Mouse (Mus musculus): ENCODE measurements around the gene Secisbp2l. TPM values are rescaled to one million over a fixed set of nuclear protein-coding genes. Genes with fewer than 3 reads are reported as not detected.
A peak's percentile ranks its signal among the peaks of the same experiment; 100 is the strongest.

Gene Secisbp2l
- 38.3 and 40.2 TPM in 2 replicates for polyA plus RNA-seq (2014; fragmentation: Nextera tagmentation; extraction: Ambion mirVana)

DNA sequence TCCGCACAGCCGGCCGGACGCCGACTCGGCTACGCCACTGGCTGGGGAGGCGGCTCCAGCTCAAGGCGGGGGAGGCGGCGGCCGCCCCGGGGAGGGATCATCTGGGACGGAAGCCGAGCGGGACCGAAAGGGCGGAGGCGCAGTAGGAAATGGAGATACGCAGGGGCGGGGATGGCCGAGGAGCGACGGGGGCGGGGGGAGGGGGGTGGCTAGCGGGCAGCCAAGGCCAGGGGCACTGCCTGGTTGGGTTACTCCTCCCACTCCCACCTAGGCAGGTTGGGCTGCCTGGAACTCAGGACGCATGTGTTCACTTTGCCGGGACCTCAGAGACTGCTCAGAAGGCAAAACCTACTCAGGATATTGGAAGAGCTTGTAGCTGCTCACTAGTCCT is at the start of gene Secisbp2l:
Secisbp2l (minus strand) TSS at position 152 of the 391 bp plus-strand sequence.
- 1% methylated on average over 28 of the region's 28 CpGs for WGBS
- peak; percentile 97 for ATAC-seq (ENCODE audit: low FRiP score, low TSS enrichment)
- no peaks in the 10 kb centered on the region for H3K9me3 ChIP-seq (ENCODE audit: control insufficient read depth, low read length)
- no peaks in the 10 kb centered on the region for H3K27me3 ChIP-seq (ENCODE audit: control insufficient read depth, insufficient read depth, low read length)
- peak within 1 kb of the TSS; percentile 81 for H3K4me3 ChIP-seq (replicated peaks; ENCODE audit: low read depth, low read length)
- peaks cover 13% of the 10 kb centered on the region for H3K4me1 ChIP-seq (ENCODE audit: control insufficient read depth, insufficient read depth, low read length)
- H3K4me2 ChIP-seq (ENCODE audit: low read length): peak within 1 kb of the TSS; percentile 77
- peak within 1 kb of the TSS; percentile 83 for H3K27ac ChIP-seq (replicated peaks; ENCODE audit: low read depth, low read length)
- peak within 1 kb of the TSS; percentile 88 for H3K9ac ChIP-seq (replicated peaks; ENCODE audit: low read length)
- DNase-seq: peak; percentile 93
- H3K36me3 ChIP-seq (ENCODE audit: control insufficient read depth, insufficient read depth, low read length): 0 out of 2 replicates have a peak, but pooled peaks cover 2% of the 10 kb centered on the region

DNA sequence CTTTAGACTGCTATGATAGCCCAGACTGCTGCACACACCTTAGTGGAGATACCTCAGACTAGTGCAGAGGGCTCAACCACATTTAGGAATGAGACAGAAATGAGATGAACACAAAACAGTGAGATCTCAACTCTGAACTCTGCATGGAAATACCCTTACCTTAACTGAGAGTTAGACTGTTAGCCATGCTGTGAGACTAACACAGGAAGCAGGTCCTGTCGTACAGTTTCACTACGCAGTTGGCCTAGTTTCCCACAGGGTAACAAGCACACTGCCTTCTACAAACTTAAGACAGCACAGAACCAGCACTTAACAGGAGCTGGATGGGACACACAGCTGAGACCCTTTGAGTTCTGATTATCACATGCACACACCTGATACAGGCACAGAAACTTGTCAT is 47.3 kb upstream of the Secisbp2l start:
- Histone ChIP-seq H3K27me3 (ENCODE audit: control insufficient read depth, insufficient read depth, low read length) (no peaks in the 10 kb centered on the region), H3K36me3 (ENCODE audit: control insufficient read depth, insufficient read depth, low read length) (peaks cover 55% of the 10 kb centered on the region), H3K4me2 (ENCODE audit: low read length) (no peak overlapping the region), H3K4me1 (ENCODE audit: control insufficient read depth, insufficient read depth, low read length) (no peaks in the 10 kb centered on the region), H3K27ac (replicated peaks; ENCODE audit: low read depth, low read length) (no peak overlapping the region), H3K4me3 (replicated peaks; ENCODE audit: low read depth, low read length) (no peak overlapping the region), H3K9ac (replicated peaks; ENCODE audit: low read length) (no peak overlapping the region), H3K9me3 (ENCODE audit: control insufficient read depth, low read length) (no peaks in the 10 kb centered on the region)
- DNase-seq: no peak
- WGBS: 96% methylated on average over 2 of the region's 2 CpGs
- ATAC-seq (ENCODE audit: low FRiP score, low TSS enrichment): no peak

DNA sequence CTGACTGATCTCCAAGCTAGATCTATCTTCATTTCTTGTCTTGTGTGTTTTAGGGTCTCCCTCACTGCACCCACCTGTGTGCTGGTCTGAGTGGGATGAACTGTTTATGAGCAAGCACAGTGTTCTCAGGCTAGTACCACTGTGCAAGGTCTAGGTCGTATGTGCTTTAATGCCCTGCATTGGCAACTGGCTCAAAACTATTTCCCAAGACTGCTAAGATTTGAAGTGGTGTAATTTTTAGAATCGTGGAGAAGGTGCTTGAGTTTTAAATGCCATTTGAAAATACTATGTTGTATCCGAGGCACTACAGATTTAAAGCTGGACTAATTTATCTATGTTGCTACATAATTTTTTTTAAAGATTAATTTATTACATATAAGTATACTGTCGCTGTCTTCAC is 45.2 kb upstream of the Secisbp2l start:
- no peaks in the 10 kb centered on the region for H3K9me3 ChIP-seq (ENCODE audit: control insufficient read depth, low read length)
- 92% methylated on average over 4 of the region's 4 CpGs for WGBS
- no peak overlapping the region for H3K4me2 ChIP-seq (ENCODE audit: low read length)
- H3K9ac ChIP-seq (replicated peaks; ENCODE audit: low read length): no peak overlapping the region
- H3K27ac ChIP-seq (replicated peaks; ENCODE audit: low read depth, low read length): no peak overlapping the region
- no peak for ATAC-seq (ENCODE audit: low FRiP score, low TSS enrichment)
- H3K4me1 ChIP-seq (ENCODE audit: control insufficient read depth, insufficient read depth, low read length): no peaks in the 10 kb centered on the region
- H3K36me3 ChIP-seq (ENCODE audit: control insufficient read depth, insufficient read depth, low read length): peaks cover 35% of the 10 kb centered on the region
- no peaks in the 10 kb centered on the region for H3K27me3 ChIP-seq (ENCODE audit: control insufficient read depth, insufficient read depth, low read length)
- no peak overlapping the region for H3K4me3 ChIP-seq (replicated peaks; ENCODE audit: low read depth, low read length)
- DNase-seq: no peak

DNA sequence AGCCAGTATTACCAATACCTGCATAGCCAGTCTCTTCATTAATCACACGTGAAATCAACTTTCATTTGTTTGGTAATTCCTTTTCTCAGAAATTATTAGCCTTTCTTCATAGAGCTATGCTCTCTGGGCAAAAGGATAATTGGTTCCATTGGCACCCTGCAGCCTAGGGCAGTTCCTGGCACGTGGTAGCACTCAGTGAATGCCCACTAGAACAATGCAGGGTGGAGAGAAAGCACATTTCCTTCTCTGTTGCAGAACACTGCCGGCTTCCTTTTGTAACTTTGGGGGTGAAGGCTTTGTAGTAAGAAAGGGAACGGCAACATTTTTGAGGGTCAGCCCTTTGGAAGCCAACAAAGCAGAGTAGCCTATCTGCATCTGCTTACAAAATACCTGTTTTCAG is 43.5 kb upstream of the Secisbp2l start:
- no peak for ATAC-seq (ENCODE audit: low FRiP score, low TSS enrichment)
- H3K27ac ChIP-seq (replicated peaks; ENCODE audit: low read depth, low read length): no peak overlapping the region
- WGBS: 55% methylated on average over 4 of the region's 4 CpGs

GRCm38 (mm10) chr2:125820397-125820796 is 37.7 kb upstream of the Secisbp2l start:
- H3K9ac ChIP-seq (replicated peaks; ENCODE audit: low read length): no peak overlapping the region
- H3K27me3 ChIP-seq (ENCODE audit: control insufficient read depth, insufficient read depth, low read length): no peaks in the 10 kb centered on the region
- ATAC-seq (ENCODE audit: low FRiP score, low TSS enrichment): no peak
- DNase-seq: no peak
- 95% methylated on average over 4 of the region's 4 CpGs for WGBS
- H3K9me3 ChIP-seq (ENCODE audit: control insufficient read depth, low read length): no peaks in the 10 kb centered on the region
- no peaks in the 10 kb centered on the region for H3K4me1 ChIP-seq (ENCODE audit: control insufficient read depth, insufficient read depth, low read length)
- H3K4me2 ChIP-seq (ENCODE audit: low read length): no peak overlapping the region
- H3K36me3 ChIP-seq (ENCODE audit: control insufficient read depth, insufficient read depth, low read length): no peaks in the 10 kb centered on the region
- no peak overlapping the region for H3K4me3 ChIP-seq (replicated peaks; ENCODE audit: low read depth, low read length)
- no peak overlapping the region for H3K27ac ChIP-seq (replicated peaks; ENCODE audit: low read depth, low read length)

More for the DNA sequence above, 43.5 kb upstream of the Secisbp2l start:
- H3K36me3 ChIP-seq (ENCODE audit: control insufficient read depth, insufficient read depth, low read length): peaks cover 20% of the 10 kb centered on the region
- no peak overlapping the region for H3K9ac ChIP-seq (replicated peaks; ENCODE audit: low read length)
- no peaks in the 10 kb centered on the region for H3K9me3 ChIP-seq (ENCODE audit: control insufficient read depth, low read length)
- no peaks in the 10 kb centered on the region for H3K27me3 ChIP-seq (ENCODE audit: control insufficient read depth, insufficient read depth, low read length)
- no peak overlapping the region for H3K4me3 ChIP-seq (replicated peaks; ENCODE audit: low read depth, low read length)
- no peaks in the 10 kb centered on the region for H3K4me1 ChIP-seq (ENCODE audit: control insufficient read depth, insufficient read depth, low read length)
- DNase-seq: no peak
- no peak overlapping the region for H3K4me2 ChIP-seq (ENCODE audit: low read length)

GRCm38 (mm10) chr2:125813972-125814595 is 31.4 kb upstream of the Secisbp2l start:
- DNase-seq (no peak), ATAC-seq (ENCODE audit: low FRiP score, low TSS enrichment) (no peak)
- Histone ChIP-seq H3K36me3 (ENCODE audit: control insufficient read depth, insufficient read depth, low read length) (no peaks in the 10 kb centered on the region), H3K4me2 (ENCODE audit: low read length) (no peak overlapping the region), H3K4me3 (replicated peaks; ENCODE audit: low read depth, low read length) (no peak overlapping the region), H3K4me1 (ENCODE audit: control insufficient read depth, insufficient read depth, low read length) (no peaks in the 10 kb centered on the region), H3K9me3 (ENCODE audit: control insufficient read depth, low read length) (no peaks in the 10 kb centered on the region), H3K27ac (replicated peaks; ENCODE audit: low read depth, low read length) (no peak overlapping the region), H3K9ac (replicated peaks; ENCODE audit: low read length) (no peak overlapping the region), H3K27me3 (ENCODE audit: control insufficient read depth, insufficient read depth, low read length) (no peaks in the 10 kb centered on the region)
- 75% methylated on average over 9 of the region's 9 CpGs for WGBS

DNA sequence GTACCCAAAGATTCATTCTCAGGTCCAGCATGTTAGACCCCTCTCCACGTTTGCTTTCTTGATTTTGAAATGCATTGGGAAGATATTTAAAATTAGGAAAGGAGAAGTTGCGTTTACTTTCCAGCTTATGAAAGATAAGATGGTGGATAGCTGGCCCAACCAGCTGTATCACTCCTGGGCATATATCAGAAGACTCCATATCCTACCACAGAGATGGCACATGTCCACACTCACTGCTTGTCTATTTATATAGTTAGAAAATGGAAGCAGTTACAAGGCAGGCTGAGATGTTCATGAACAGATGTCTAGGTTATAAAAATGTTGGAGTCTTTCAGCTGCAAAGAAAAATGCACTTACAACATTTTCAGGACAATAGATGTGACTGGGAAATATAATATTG is 28.7 kb upstream of the Secisbp2l start:
- Histone ChIP-seq H3K4me3 (replicated peaks; ENCODE audit: low read depth, low read length) (no peak overlapping the region), H3K9me3 (ENCODE audit: control insufficient read depth, low read length) (no peaks in the 10 kb centered on the region), H3K9ac (replicated peaks; ENCODE audit: low read length) (no peak overlapping the region), H3K27me3 (ENCODE audit: control insufficient read depth, insufficient read depth, low read length) (no peaks in the 10 kb centered on the region), H3K36me3 (ENCODE audit: control insufficient read depth, insufficient read depth, low read length) (no peaks in the 10 kb centered on the region), H3K4me2 (ENCODE audit: low read length) (no peak overlapping the region), H3K27ac (replicated peaks; ENCODE audit: low read depth, low read length) (no peak overlapping the region), H3K4me1 (ENCODE audit: control insufficient read depth, insufficient read depth, low read length) (no peaks in the 10 kb centered on the region)
- DNase-seq: no peak
- 79% methylated on average over 2 of the region's 2 CpGs for WGBS
- ATAC-seq (ENCODE audit: low FRiP score, low TSS enrichment): no peak

GRCm38 (mm10) chr2:125809551-125809950 is 26.9 kb upstream of the Secisbp2l start:
- Histone ChIP-seq H3K4me1 (ENCODE audit: control insufficient read depth, insufficient read depth, low read length) (no peaks in the 10 kb centered on the region), H3K27me3 (ENCODE audit: control insufficient read depth, insufficient read depth, low read length) (no peaks in the 10 kb centered on the region), H3K36me3 (ENCODE audit: control insufficient read depth, insufficient read depth, low read length) (no peaks in the 10 kb centered on the region), H3K9me3 (ENCODE audit: control insufficient read depth, low read length) (0 out of 2 replicates have a peak, but pooled peaks cover 5% of the 10 kb centered on the region), H3K9ac (replicated peaks; ENCODE audit: low read length) (no peak overlapping the region), H3K27ac (replicated peaks; ENCODE audit: low read depth, low read length) (no peak overlapping the region), H3K4me2 (ENCODE audit: low read length) (no peak overlapping the region), H3K4me3 (replicated peaks; ENCODE audit: low read depth, low read length) (no peak overlapping the region)
- DNase-seq: no peak
- 69% methylated on average over 7 of the region's 7 CpGs for WGBS
- no peak for ATAC-seq (ENCODE audit: low FRiP score, low TSS enrichment)

DNA sequence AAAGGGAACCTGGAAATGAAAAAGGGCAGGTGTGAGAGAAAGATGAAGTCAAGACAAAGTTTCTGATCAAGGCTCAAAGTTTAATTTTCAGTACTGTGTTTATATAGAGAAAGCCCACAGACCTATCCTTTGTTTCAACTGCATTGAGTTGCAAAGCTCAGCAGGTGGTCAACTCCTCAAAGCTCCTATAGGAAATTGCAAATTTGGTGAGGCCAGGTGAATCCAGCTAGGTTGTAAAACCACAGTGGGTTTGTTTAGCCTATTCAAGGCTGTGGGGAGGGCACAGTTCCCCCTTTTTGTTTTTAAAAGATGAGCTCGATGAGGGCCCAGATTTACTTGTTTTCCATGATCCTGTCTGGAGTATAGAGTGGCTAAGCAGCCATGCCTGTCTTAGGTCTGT is 23.2 kb upstream of the Secisbp2l start:
- no peak overlapping the region for H3K4me3 ChIP-seq (replicated peaks; ENCODE audit: low read depth, low read length)

More for the DNA sequence above, 23.2 kb upstream of the Secisbp2l start:
- Histone ChIP-seq H3K27ac (replicated peaks; ENCODE audit: low read depth, low read length) (no peak overlapping the region), H3K4me2 (ENCODE audit: low read length) (no peak overlapping the region), H3K27me3 (ENCODE audit: control insufficient read depth, insufficient read depth, low read length) (no peaks in the 10 kb centered on the region), H3K4me1 (ENCODE audit: control insufficient read depth, insufficient read depth, low read length) (no peaks in the 10 kb centered on the region), H3K9me3 (ENCODE audit: control insufficient read depth, low read length) (0 out of 2 replicates have a peak, but pooled peaks cover 5% of the 10 kb centered on the region), H3K36me3 (ENCODE audit: control insufficient read depth, insufficient read depth, low read length) (no peaks in the 10 kb centered on the region), H3K9ac (replicated peaks; ENCODE audit: low read length) (no peak overlapping the region)
- 43% methylated on average over 1 of the region's 1 CpGs for WGBS
- DNase-seq: no peak
- no peak for ATAC-seq (ENCODE audit: low FRiP score, low TSS enrichment)

Data from midbrain, embryonic 14.5 days (tissue).